Mouse (Mus musculus): ENCODE measurements around the gene Pitpna.

Gene Pitpna

DNA sequence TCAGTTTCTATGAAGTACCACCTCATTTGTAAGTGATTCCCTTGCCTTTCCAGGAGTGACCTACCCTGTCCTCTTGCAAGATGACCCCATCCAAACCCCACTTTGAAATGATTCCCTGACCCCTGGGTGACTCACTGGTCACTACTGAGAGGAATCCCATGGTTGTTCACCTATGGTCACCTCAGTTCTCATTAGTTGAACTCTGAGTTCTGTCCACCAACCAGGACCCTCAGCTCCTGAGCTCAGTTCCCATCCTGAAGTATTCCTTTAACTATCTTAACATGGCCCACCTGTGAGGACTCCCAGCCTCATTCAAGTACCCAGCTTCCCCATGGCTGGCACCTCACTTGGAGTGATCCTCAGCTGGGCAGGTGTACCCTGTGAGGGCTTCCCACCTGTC is 69.9 kb downstream of the Pitpna start:
- in situ Hi-C loops (cut with MboI, MseI): no loop called here

DNA sequence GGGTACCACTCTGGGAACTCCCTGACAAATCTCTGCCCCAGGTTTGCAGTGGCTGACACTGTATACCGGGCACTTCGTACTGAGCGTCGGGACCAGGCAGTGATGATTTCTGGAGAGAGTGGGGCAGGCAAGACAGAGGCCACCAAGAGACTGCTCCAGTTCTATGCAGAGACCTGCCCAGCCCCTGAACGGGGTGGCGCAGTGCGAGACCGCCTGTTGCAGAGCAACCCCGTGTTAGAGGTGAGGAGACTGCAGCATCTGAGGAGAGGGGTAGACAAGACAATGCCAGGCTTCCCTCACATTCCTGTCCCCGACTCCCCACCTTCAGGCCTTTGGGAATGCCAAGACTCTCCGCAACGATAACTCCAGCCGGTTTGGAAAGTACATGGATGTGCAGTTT is 70.4 kb downstream of the Pitpna start:
- in situ Hi-C loops (cut with MboI, MseI): no loop called here

DNA sequence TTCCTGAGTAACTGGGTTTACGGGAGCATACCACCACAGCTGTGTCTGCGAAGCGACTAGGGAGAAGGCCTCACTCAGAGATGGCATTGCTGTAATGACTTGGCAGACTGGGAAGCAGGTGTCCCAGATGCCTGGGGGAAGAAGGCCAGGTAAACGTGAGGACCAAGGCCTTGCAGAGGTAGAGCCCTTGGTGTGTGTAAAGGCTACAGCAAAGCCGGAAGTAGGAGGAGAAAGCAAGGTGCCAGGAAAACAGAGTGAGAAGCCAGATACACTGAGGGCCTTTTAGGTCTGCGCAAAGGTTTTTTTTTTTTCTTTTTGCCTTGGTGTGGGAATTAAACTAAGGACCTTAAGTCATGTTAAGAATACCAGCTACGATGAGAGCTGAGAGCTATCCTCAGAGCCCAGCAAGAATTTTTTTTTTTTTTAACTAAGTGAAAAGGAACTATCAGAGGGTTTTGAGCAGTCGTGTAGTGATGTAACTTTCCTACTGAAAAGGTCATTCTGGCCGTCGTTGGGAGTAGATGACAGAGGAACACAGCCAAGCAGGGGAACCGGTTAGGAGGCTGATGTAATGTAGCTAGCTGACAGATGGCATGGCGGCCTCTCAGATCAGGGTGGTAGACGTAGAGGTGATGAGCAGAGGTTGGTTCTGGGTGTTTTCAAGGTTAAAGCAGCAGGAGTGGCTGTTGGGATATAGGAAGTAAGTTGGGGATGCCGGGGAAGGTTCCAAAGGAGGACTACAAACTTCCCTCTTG is 71.3 kb downstream of the Pitpna start:
- in situ Hi-C loops (cut with MboI, MseI): no loop called here

DNA sequence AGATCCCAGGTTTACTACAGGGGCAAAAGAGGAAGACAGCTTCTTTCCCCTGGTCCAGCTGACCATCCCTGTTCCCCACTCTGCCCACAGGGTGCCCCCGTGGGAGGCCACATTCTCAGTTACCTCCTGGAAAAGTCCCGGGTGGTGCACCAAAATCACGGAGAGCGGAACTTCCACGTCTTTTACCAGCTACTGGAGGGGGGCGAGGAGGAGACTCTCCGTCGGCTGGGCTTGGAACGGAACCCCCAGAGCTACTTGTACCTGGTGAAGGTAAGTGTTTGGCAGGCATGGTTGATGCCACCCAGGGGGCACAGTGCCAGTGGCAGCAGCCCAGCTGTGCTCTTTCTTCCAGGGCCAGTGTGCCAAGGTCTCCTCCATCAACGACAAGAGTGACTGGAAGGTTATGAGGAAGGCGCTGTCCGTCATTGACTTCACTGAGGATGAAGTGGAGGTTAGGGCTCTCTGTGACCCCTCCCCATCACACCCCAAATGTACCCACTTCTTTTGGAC is 72.2 kb downstream of the Pitpna start:
- in situ Hi-C loops (cut with MboI, MseI): no loop called here

DNA sequence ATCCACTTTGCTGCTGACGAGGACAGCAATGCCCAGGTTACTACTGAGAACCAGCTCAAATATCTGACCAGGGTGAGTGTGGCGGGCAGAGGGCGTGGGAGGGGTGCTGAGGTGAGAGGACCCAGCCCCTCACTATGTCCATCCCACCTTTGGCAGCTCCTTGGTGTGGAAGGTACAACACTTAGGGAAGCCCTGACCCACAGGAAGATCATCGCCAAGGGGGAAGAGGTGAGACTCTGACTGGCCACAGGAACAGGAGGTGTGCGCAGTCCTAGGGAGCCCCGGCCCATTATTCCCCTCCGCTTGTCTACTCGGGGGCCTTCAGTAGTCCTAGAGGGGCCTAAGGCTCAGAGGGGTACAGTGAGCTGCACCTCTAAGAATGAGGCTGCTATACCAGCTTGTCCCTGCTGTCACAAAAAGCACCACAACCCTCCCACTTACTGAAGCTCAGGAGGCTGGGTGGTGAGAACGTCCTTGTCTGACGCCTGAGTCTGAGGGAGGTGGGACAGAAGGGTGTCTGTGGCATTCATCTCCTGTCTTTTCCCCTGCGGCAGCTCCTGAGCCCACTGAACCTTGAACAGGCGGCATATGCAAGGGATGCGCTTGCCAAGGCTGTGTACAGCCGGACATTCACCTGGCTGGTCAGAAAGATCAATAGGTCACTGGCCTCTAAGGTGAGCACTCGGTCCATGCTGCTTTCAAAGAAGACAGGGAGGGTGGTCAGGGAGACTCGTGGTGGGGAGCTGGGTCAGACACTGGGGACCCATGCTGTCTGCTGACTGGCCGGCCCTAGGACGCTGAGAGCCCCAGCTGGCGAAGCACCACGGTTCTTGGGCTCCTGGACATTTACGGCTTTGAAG is 73.3 kb downstream of the Pitpna start:
- in situ Hi-C loops (cut with MboI, MseI): no loop called here

DNA sequence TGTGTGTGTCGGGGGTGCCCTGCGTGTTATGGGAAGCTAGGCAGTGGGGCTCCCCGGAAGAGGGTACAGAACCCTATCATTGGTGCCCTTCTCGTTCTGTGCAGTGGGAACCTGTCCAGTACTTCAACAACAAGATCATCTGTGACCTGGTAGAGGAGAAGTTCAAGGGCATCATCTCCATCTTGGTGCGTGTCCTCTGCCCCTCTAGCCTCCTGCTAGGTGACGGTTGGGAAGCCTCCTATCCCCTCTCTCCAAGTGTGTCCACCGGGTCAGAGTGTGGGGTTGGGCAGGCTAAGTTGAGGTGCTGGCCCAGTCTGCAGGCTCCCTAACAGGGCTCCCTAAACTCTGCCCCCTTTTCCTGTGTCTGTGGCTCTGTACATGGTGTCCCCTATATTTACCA is 74.2 kb downstream of the Pitpna start:
- in situ Hi-C loops (cut with MboI, MseI): no loop called here

DNA sequence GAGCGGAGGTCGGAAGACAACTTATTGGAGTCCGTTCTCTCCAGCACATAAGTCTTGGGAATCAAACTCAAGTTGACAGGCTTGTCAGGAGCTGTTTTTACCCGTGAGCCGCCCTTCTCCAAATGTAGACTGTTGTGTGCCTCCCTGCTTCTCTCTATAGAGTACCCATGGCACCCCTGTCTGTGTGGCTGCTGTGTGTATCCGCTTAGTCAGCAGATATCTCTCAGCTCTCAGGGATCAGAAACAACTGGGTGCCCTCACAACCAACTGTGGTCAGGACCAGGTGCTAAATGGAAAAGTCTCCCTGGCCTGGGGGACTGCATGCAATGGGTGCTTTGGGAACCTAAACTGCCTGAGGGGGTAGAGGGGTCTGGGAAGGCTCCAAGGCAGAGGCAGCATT is 78.4 kb downstream of the Pitpna start:
- in situ Hi-C loops (cut with MboI, MseI): no loop called here

DNA sequence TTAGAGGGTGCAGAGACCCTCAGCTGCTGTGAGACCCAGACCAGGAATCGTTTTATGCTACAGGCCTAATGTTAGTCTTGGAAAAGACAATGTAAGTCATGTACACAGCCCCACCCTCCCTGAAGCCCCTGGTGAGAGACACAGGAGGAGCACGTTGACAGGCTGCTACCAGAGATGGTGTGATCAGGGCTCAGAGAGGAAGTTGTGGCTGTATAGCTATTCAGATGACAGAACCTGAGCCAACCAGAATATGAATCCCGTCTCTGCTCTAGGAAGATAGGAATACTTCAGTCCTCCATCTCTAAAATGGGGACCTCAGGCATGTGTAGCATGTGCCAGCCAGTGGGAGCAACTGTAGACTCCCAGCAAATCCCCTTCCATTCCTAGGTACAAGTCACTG is 80.7 kb downstream of the Pitpna start:
- in situ Hi-C loops (cut with MboI, MseI): no loop called here

DNA sequence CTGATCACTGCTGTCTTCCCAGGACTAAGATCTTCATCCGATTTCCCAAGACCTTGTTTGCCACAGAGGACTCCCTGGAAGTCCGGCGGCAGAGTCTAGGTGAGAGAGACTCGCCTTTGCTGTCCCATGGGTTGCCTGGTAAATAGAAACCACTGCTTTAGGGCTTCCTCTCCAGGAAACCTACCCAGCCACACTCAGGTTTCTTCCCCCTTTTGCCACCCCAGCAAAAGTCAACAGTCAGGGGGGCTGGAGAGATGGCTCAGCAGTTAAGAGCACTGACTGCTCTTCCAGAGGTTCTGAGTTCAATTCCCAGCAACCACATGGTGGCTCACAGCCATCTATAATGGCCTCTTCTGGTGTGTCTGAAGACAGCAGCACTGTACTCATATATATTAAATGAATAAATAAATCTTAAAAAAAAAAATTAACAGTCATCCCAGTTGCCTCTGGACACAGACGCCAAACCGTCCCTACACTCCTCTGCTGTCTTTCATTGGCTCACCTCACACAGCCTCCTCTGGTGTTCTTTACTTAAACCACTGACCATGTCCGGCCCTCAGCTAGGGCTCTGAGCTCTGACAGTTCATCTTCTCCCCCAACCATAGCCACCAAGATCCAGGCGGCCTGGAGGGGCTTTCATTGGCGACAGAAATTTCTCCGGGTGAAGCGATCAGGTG is 81.4 kb downstream of the Pitpna start:
- in situ Hi-C loops (cut with MboI, MseI): no loop called here

DNA sequence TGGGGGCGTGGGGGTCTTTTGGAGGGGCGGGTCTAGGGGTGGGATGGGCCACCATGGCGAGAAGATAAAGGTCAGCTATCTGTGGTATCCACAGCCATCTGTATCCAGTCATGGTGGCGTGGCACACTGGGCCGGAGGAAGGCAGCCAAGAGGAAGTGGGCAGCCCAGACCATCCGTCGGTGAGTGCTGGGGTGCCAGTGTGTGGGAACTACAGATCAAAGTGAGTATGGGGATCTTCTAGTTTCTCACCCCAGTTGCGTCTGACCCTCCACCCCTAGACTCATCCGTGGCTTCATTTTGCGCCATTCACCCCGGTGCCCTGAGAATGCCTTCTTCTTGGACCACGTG is 81.9 kb downstream of the Pitpna start:
- in situ Hi-C loops (cut with MboI, MseI): no loop called here

DNA sequence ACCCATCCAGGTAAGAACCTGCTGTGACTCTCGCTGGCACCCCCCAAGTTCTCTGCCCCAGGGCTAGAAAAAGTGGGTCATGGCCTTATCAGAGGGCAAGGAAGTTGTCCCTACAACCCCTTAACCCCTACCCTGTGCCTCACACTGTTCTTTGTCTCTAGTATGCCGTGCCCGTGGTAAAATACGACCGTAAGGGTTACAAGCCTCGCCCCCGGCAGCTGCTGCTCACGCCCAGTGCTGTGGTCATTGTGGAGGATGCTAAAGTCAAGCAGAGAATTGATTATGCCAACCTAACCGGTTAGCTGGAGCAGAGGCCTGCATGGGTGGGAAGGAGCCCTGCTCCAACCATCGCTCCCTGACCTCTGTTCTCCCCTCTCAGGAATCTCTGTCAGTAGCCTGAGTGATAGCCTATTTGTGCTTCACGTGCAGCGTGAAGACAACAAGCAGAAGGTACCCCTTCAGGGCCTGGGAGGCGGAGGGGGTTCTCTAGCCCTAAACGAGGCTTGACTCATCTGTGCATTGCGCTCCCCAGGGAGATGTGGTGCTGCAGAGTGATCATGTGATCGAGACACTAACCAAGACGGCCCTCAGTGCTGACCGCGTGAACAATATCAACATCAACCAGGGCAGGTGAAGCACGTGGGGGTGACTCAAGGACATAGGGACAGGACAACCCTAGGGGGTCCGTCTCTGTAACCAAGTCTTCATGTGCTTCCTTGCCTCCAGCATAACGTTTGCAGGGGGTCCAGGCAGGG is 83.7 kb downstream of the Pitpna start:
- in situ Hi-C loops (cut with MboI, MseI): no loop called here

DNA sequence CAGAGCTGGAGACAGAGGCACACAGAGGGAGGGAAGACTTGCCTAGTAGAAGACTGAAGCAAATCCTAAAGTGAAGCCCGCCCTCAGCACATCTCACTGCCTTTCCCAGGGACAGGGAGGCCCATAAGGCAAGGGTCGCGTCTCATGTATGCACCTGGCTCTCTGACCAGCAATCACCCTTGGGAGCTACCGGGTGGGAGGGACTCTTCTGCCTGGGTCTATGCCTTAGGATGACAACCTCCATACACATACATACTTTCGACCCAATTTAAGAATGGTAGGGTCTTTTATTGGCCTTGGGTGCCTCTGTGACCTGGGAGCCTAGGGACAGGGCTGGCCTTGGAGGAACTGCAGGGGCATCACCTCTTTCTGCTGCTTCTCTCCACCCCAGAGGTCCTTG is 85.5 kb downstream of the Pitpna start:
- in situ Hi-C loops (cut with MboI, MseI): no loop called here

DNA sequence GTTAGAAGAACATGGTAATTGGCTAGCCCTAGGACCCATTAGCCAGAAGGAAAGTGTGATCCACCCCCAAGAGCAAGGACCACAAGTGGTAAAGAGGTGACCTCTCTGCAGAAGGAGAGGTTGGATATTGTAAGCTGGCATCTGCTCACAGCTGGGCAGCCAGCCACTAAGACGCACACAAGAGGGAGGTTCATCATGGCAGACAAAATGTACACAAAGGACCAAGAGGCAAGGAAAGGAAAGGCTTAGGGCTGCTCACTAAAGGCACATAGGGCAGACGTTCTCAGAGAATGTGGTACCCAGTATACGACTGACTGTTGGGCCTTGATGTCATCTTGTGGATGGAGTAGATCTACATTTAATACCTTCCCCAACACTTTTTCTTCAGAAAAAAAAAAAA is 87.0 kb downstream of the Pitpna start:
- in situ Hi-C loops (cut with MboI, MseI): no loop called here

DNA sequence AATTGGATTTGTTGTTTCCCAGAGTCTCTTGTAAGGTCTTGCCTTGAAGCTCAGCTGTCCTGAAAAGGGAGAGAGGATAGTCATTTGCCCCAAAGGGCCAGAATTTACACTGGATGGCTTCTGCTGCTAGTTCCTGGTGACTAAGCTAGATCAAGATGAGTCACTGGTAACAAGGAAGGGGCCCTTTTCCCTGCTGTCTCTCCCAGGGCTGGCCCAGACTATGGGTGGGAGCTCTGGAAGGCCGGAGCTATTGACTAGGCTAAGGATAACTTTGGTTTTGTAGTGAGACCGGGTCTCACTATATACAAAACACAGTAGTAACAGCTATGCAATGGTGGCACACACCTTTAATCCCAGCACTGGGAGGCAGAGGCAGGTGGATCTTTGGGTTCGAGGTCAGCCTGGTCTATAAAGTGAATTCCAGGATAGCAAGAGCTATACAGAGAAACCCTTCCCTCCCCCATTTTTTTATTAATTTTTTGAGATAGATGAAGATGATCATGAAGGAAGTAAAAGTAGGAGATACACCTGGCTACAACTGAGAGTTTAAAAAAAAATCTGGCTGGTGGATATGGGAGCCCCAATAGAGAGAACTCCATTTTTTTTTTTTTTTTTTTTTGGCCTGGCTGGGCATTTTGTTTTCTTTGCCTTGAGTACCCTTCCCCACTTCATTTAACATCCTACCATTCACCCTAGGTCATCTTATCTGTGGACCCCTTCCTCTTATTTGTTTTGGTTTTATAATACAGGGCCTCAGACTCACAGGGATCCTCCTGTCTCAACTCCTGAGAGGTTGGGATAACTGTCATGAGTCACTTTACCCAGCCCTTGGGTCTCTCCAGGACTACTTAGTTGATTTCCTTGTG is 90.2 kb downstream of the Pitpna start:
- in situ Hi-C loops (cut with MboI, MseI): no loop called here

All from T-helper 1 cell (primary cell).